Mouse (Mus musculus): ENCODE measurements around the gene Arhgap21. TPM values are rescaled to one million over a fixed set of nuclear protein-coding genes. Genes with fewer than 3 reads are reported as not detected.

Arhgap21 gene
- total RNA-seq, 2 experiments from 2014 or later = 238 to 256 TPM

DNA sequence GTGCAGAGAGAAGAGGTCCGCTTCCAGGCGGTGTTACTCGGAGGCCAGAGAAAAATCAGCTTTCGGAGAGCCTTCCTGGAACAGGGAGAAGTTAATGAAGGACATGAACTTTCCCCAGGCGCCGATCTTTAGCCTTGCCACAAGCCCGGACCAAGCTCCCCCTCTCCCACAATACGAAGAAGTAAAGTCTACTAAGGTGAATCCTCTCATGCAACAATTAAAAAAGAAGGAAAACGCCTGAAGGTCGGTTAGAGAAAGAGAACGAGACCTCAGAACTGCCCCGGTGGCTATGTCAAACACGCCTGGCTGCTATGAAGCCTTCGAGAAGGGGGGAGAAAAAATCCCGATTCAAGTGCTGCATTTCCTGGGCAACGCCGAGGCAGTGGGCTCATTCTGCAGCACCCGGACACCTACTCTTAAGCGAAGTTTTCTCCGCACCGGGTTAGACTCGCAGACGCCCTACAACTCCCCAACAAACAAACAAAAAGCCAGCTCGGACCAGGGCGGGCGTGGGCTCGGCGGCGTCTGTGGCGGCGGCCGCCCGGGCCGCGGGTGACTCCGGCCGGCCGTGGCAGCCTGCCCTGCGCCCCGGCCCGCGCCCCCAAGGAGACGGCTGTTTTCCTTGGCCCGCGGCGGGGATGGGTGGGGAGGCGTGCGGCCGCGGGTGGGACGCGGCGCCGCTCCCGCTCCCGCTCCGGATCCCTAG is 882 bp downstream of the Arhgap21 start:
- no peak for DNase-seq (ENCODE audit: low spot score in 2 of 2)

DNA sequence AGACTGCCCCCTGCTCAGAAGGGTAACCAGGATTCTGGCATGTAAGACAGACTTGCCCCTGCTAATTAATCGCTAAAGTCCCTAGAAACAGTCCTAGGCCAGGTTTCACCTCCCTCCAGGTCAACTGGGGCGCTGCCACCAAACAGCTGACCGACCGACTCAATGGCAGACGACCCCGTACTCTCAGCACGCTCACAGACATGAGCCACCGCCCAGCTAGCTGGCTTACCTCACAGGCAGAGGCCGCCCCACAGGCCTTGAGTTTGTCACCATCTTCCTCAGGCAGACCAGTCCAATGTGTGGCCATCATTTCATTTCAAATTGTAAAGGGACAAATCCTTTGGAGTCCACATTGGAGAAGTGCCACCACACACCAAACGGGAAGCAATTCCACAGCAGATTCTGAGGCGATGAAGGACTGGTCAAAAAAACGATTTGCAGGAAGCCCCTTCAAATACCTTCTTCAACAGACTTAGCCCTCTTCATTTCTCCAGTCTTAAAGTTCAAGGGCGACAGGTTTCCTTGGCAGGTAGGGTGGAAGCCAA is 1.5 kb downstream of the Arhgap21 start:
- intact Hi-C loops (cut with DNase I) = loop anchor here (5.0 to 10.0 kb wide), 3 partner anchors 135 to 948 kb away; partner anchors contain the start of gene Gpr158
- DNase-seq (ENCODE audit: low spot score in 2 of 2) = peak; percentile 41 to 47

More for the DNA sequence above, 882 bp downstream of the Arhgap21 start:
- intact Hi-C loops (cut with DNase I) = loop anchor here (1.0 to 10.0 kb wide), 6 partner anchors 69 to 947 kb away; partner anchors contain the start of gene Gpr158

DNA sequence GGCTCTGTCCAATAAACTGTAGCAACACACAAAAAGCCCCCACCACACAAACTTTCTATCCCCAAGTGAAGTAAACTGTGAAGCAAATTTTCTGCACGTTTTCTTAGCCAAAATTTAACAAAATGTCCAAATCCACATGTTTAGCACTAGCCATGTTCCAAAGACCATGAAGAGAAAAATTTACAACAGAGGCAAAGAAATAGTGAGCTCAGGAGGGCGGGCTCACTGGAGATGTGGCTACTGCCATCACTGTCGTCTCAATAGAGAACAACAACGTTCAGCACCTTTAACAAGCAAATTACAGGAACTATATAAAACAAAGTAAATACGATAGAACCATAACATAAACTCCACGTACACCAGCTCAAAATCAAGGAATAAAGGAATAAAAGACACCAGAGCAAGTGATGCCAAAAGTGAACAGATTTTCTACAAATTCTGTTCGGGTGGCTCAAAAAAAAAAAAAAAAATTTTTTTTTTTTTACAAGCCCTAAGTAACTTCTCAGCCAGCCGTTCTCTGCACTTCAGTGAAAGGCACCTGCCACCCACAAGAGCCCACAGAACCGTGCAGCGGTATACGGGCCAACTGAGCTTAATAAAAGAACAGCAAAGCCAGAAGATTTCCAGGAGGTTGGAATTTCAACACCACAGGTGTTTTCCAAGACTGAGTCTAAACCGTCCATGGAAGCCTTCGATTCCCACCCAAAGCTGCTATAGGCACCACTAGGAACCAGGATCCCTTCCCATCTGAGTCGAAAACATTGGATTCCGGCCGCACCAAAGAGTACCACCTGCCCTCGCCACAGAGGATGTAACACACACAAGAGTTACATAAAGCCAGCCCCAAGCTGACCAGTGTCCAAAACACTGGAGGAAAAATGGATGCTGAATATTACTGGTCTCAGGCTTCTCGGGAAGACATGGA is 2.2 kb downstream of the Arhgap21 start:
- DNase-seq (ENCODE audit: low spot score in 2 of 2) = no peak
- intact Hi-C loops (cut with DNase I) = loop anchor here (5.0 to 10.0 kb wide), 3 partner anchors 136 to 948 kb away; partner anchors contain the start of gene Gpr158

DNA sequence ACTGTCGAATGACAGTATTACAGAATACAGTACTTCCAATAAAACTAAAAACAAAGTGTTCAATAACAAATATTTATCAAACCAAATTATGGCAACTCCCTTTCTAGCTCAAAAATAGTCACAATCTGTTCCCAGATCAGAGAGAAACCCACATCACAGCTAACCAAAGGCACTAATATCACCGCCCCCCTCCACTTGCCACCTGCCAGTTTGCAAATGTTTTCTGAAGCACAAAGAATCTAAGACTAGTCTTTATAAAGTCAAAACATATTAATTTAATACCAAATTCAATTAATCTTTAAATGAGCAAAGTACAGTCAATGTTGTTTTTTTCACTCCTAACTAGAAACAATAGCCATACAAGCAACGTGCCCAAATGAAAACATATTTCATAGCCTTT is 3.3 kb downstream of the Arhgap21 start:
- DNase-seq (ENCODE audit: low spot score in 2 of 2) = no peak
- intact Hi-C loops (cut with DNase I) = loop anchor here (5.0 to 10.0 kb wide), 3 partner anchors 137 to 949 kb away; partner anchors contain the start of gene Gpr158

DNA sequence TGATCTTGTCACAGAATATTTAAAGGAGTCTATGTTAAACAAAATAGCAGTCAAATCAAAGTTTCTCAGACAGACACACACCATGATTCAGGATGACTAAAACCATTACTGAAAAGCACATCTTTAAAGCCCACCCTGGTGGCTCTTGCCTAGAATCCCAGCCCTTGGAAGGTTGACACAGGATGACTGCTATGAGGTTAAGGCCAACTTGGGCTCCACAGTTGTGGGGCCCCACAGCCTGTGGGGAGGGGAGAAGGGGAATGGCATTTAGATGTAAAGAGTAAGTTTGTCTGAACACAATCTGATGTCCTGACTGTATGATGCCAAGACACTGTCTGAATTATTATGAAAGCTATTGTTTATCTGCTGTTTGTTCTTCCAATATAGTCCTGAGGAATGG is 4.2 kb downstream of the Arhgap21 start:
- DNase-seq (ENCODE audit: low spot score in 2 of 2) = no peak
- intact Hi-C loops (cut with DNase I) = loop anchor here (10.0 kb wide), 2 partner anchors 400 to 950 kb away; partner anchors contain the start of gene Gpr158

DNA sequence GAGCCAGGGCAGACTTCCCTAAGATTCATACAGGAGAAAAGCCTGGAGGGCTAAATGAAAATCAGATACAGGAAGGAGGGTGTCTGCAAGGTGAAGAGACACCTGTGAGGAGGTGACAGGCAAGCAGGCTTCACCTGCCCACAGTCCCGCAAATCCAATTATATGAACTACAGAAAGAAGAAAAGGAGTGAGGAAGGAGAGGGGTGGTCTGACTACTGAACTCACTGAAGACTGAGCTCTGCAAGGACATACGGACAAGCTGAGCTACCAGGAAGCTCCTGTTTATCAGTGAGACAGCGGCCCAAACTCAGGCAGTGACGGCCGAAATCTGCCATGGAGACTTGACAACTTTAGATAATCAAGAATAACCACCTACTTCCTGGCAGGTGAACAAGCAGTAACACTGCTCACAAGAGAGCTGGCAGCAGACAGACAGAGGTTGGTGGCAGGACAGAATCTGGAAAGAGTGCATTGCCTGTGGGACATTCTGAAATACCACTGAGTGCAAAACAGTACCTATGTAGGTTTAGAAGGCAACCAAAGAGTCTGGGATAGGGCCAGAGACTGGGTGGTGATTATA is 5.4 kb downstream of the Arhgap21 start:
- intact Hi-C loops (cut with DNase I) = loop anchor here (10.0 kb wide), 2 partner anchors 401 to 951 kb away; partner anchors contain the start of gene Gpr158

DNA sequence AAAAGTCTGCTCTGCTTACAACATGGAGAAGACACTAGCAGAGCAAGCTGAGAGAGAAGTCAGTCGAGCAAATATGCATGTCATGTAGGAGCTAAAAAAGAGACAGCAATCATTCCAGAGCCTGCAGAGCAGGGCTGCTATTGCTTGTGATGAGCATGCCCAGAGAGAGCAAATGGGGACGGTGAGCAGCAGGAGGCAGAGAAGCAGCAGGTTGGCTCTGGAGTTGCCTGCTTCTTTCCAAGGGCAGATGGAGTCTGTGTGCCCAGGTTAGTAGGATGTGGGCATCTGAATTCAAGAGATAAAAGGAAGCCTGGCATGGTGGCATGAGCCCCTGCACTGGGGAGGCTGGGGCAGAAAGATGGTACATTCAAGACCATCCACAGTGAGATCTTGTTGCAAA is 6.4 kb downstream of the Arhgap21 start:
- DNase-seq (ENCODE audit: low spot score in 2 of 2) = peak in 1 of 2 experiments; percentile 60
- intact Hi-C loops (cut with DNase I) = loop anchor here (10.0 kb wide), 2 partner anchors 403 to 953 kb away; partner anchors contain the start of gene Gpr158

More for the DNA sequence above, 5.4 kb downstream of the Arhgap21 start:
- no peak for DNase-seq (ENCODE audit: low spot score in 2 of 2)

DNA sequence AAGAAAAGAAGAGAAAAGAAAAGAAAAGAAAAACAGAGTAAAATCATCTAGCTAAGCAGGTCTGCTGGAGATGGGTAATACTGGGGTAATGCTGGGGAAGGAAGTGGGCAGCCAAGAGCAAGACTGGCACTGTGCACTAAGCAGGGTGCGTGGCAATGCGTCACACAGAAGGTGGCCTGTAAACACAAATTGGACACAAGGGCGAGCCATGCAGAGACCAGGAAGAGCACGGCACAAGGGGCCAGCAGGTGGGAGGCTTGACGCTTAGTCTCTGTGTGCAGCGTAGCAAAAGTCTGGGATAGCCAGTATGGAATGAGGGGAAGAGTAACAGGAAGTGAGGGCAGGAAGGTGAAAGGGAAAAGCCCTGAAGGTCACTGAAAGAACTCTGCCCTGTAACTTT is 6.9 kb downstream of the Arhgap21 start:
- intact Hi-C loops (cut with DNase I) = loop anchor here (10.0 kb wide), 2 partner anchors 403 to 953 kb away; partner anchors contain the start of gene Gpr158

DNA sequence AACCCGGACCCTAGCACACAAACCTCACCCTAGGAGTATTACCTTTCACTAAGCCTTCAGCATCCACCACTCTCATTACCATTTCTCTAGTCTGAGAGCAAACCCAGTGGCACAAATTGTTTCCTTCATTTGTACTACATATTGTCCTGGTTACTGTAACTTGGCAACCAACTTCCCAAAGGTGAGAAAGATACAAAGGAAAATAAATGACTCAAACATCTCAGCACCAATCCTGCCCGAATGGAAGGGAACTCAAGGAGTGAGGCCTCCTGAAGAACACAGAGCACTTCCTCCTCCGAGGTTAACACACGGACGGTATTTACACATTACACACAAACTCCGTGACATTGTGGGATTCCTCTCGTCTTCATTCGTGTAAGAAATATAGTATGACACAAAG is 7.4 kb downstream of the Arhgap21 start:
- DNase-seq (ENCODE audit: low spot score in 2 of 2) = no peak
- intact Hi-C loops (cut with DNase I) = loop anchor here (10.0 kb wide), 2 partner anchors 404 to 954 kb away; partner anchors contain the start of gene Gpr158

More for the DNA sequence above, 6.9 kb downstream of the Arhgap21 start:
- no peak for DNase-seq (ENCODE audit: low spot score in 2 of 2)

DNA sequence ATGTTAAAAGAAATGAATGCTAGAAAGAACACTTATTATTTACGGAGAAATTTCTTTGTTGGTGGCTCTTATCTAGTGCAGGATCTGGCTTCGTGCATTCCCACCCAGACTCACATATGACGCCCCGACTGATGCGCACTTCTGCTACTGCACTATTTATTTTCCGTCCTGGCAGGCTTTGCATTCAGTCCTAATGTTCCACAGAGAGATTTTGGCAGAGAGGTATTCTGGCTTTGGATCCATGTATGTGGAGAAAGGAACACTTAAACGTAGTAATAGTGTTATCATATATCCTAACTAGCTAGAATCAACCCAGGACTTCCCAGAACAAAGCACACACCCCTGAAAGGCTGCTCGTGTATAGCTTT is 8.0 kb downstream of the Arhgap21 start:
- DNase-seq (ENCODE audit: low spot score in 2 of 2) = no peak
- intact Hi-C loops (cut with DNase I) = loop anchor here (10.0 kb wide), 2 partner anchors 404 to 954 kb away; partner anchors contain the start of gene Gpr158

DNA sequence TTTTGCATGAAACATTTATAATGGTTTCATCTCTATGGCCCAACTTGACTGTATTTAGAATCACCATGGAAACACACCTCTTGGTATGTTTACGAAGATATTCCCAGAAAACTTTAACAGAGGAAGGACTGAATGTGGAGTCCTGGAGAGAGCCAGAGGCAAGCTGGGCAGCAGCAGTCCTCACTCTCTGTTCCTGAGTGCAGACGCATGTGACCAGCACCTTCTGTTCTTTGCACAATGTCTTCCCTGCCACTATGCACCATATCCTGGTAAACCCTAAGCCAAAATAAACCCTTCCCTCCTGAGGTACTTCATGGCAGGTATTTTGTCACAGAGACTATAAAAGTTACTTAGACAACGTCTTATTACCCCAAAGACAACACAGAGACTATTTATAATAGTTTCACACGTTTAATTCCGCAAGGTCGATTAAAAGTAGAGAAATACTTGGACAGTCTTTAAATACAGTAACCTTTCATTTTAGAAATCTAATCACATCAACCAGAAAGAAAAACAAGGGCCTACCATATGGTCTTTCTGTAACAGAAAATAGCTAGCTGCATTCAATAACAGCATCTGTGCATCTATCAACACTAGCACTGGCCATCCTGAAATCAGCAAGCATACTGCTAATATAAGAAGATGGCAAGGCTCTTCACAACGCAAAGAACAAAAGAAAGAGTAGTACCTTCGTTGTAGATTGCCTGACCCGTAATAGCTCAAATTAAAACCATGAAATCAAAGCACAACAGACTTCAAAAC is 8.6 kb downstream of the Arhgap21 start:
- DNase-seq (ENCODE audit: low spot score in 2 of 2) = no peak
- intact Hi-C loops (cut with DNase I) = loop anchor here (10.0 kb wide), 2 partner anchors 405 to 955 kb away; partner anchors contain the start of gene Gpr158

DNA sequence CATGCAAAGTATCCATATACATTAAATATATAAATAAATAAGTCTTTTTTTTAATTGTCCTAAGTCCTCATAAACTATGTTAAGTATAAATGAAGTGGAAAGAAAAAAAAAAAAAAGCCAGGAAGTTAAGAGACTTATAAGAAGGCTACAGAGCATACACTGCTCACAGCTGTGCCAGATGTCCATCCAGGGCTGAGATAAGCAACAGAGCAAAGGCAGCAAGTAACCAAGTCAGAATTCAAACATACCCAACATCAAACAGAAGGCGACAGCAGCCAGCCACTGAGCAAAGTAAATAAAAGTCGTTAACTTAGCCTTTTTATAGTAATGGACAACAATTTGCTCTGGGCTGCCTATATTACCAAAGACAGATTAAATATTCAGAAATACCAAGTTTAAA is 9.6 kb downstream of the Arhgap21 start:
- no peak for DNase-seq (ENCODE audit: low spot score in 2 of 2)
- intact Hi-C loops (cut with DNase I) = no loop called here

DNA sequence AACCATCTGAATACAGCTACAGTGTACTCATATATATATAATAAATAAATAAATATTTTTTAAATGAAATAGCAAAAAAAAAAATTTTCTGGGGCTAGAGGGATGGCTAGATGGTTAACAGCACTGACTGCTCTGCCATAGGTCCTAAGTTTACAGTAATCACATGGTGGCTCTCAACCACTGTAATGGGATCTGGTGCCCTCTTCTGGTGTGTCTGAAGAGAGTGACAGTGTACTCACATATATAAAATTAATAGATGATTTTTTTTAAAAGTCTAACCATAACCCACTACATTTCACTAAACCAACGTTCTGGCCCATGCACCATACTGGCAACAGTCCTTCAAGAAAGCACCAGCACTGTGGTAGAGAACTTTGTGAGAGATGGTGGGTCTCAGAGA is 10.7 kb downstream of the Arhgap21 start:
- intact Hi-C loops (cut with DNase I) = no loop called here
- DNase-seq (ENCODE audit: low spot score in 2 of 2) = no peak

DNA sequence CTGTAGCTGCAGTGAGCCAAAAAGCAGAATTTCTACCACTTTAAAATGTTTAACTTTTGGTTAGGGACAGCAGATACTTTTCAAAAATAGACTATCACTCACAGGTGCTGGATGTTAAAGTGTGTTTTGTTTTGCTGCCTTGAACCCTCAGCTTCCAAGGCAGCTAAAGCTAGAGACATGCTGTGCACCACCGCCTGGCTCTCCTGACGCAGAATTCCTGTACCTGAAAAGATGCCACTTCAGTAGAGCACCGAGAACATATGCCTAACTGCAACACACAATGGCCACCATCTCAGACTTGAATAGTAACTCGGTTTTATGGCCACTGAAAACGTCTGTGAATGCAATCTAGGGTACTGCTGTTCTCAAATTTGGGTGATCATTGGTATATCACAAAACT is 12.0 kb downstream of the Arhgap21 start:
- intact Hi-C loops (cut with DNase I) = no loop called here
- DNase-seq (ENCODE audit: low spot score in 2 of 2) = no peak

DNA sequence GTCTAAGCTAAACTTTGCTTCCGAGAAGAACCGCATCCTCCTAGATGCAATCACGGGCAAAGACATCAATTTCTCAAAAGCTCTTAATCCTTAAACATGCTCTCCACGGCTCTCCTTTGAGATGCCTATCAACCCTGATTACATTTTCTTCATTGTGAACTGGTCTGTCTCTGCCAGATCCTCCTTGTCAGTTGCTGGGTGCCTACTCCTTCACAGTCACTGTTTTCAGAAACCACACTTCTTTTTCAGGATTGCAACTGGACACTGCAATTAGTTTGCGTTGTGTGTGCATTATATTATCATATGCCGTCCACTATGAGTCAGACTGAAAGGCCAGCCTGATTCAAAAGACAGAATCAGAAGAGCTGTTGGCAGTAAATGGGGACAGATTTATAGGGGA is 12.7 kb downstream of the Arhgap21 start:
- intact Hi-C loops (cut with DNase I) = no loop called here
- DNase-seq (ENCODE audit: low spot score in 2 of 2) = no peak

DNA sequence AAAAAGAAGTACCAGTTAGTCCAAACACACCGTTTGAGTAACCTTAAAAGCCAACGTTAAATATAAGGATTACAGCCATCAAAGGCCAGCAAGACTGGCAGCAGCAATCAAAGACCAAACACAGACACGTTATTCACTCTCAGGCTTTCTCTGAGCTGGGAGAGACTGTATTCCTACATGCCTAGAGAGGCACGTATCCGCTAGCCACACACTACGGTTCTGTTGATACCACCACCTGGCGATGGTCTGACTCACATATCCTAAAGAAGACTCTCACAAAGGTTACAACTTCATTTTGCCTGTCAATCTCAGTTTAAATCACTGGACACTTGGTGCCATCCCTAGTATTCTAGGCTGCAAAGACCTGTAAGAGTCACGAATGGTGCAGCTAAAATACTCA is 13.3 kb downstream of the Arhgap21 start:
- no peak for DNase-seq (ENCODE audit: low spot score in 2 of 2)
- intact Hi-C loops (cut with DNase I) = no loop called here

DNA sequence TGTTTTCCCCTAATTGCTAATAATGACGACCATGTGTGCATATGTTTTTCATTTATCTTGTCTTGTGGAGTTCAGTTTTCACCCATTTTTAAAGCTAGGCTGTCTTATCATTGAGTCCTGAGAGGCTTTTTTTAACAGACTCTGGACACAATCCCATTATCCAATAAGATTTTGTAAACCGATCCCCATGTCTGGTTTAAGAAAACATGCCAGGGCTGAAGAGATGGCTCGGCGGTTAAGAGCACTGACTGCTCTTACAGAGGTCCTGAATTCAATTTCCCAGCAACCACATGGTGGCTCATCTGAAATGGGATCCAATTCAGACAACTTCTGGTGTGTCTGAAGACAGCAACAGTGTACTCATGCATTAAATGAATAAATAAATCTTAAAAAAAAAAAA is 16.0 kb downstream of the Arhgap21 start:
- intact Hi-C loops (cut with DNase I) = no loop called here
- no peak for DNase-seq (ENCODE audit: low spot score in 2 of 2)

DNA sequence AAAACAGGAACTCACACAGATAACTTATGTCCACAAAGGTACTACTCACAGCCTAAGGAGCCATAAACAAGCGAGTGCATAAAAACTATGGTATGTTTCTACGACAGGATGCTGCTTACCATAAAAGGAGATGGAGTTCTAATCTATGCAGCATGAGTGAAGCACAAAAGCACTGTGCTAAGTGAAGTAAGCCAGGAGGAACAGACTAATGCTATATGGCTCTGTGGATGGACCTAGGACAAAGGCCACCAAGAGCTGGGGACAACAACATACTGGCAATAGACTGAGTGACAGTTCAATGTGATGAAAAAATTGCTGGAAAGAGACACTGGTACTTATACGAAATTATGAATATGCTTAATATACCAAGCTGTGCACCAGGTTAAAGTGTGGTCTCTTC is 19.5 kb downstream of the Arhgap21 start:
- intact Hi-C loops (cut with DNase I) = no loop called here

DNA sequence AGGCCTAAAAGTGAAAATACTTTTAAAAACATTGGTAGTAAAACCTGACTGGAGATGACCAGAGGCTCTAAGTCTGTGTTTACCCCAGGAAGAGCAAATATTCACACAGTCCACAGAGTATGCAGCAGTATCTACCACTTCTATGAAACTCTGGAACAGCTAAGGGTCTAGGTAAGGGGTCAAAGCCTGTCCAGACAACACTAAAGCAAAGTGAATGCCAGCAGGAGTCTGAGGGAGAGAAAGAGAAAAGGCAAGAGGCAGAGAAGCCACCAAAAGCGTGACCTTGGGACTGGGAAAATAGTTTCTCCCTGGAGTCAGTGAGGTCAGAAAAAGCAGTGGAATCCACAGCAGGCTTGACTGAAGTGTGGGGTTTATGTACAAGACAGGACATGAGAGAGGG is 21.6 kb downstream of the Arhgap21 start:
- intact Hi-C loops (cut with DNase I) = no loop called here
- no peak for DNase-seq (ENCODE audit: low spot score in 2 of 2)

More for the DNA sequence above, 19.5 kb downstream of the Arhgap21 start:
- no peak for DNase-seq (ENCODE audit: low spot score in 2 of 2)
